ENCODE assay signal across 8 mouse cellular contexts in genomic region chr12:95694507-95694906, GRCm38 (mm10). TPM values are rescaled to one million over a fixed set of nuclear protein-coding genes. Genes with fewer than 3 reads are reported as not detected.
DNase-seq lines count a peak whose midpoint lies in the region; ATAC-seq and TF ChIP-seq lines count a peak whose summit lies in the region.

No protein-coding gene starts in this region.

- H3K36me3 ChIP-seq in liver, embryonic 14.5 days (replicated peaks; ENCODE audit: control insufficient read depth, insufficient read depth, low read depth), result no peaks in the 10 kb centered on the region

- TF ChIP-seq POLR2A in cerebellum, adult 2 months (IDR thresholded peaks at IDR 0.05; ENCODE audit: borderline replicate concordance, insufficient read depth, low read length), result no peak

- peak overlapping the region; percentile 63 for H3K4me3 ChIP-seq in cerebellum, adult 2 months (replicated peaks; ENCODE audit: insufficient read depth, low read depth, low read length)
- H3K4me3 ChIP-seq in liver, embryonic 14.5 days (ENCODE audit: insufficient read depth in 1 of 2, low read depth in 2 of 2, low read length in 2 of 2), result peak overlapping the region; percentile 44 to 51; a peak in 2 of 4 replicates

- peak overlapping the region; percentile 53 for H3K4me2 ChIP-seq in liver, embryonic 14.5 days (ENCODE audit: low read depth)

- ATAC-seq in liver, embryonic 14.5 days (ENCODE audit: insufficient read depth), result no peak
- ATAC-seq in inflammation-experienced regulatory T-cells, adult 6 months, result no peak

- DNase-seq in cerebellum, adult 2 months, result no peak
- no peak for DNase-seq in cerebellum, postnatal 25 days
- DNase-seq in retina, embryonic 14.5 days (ENCODE audit: low spot score), result peak; percentile 52
- no peak for DNase-seq in retina, postnatal 1 day
- DNase-seq in liver, embryonic 14.5 days (ENCODE audit: low read depth in 3 of 3, low spot score in 3 of 3), result no peak
- peak; percentile 1 for DNase-seq in yolk sac, embryonic 10.5 days (ENCODE audit: low spot score)
- DNase-seq in cerebellum, adult 18-20 months, result no peak

- no peaks in the 10 kb centered on the region; the same call in 1 of the 2 replicates for H3K4me1 ChIP-seq in cerebellum, adult 2 months (ENCODE audit: control insufficient read depth, insufficient read depth, low read length)
- H3K4me1 ChIP-seq in liver, embryonic 14.5 days (replicated peaks; ENCODE audit: control insufficient read depth in 2 of 2, insufficient read depth in 2 of 2, low read length in 1 of 2), result no peaks in the 10 kb centered on the region

- no peaks in the 10 kb centered on the region; the same call in 1 of the 2 replicates for H3K27me3 ChIP-seq in cerebellum, adult 2 months (ENCODE audit: control insufficient read depth, insufficient read depth, low read length)
- peaks cover 59% of the 10 kb centered on the region for H3K27me3 ChIP-seq in liver, embryonic 14.5 days (ENCODE audit: control insufficient read depth, insufficient read depth, low read length)

- TF ChIP-seq CTCF in cerebellum, adult 2 months (IDR thresholded peaks at IDR 0.05; ENCODE audit: borderline replicate concordance, insufficient read depth, low read depth, low read length), result no peak
- no peak for TF ChIP-seq CTCF in liver, embryonic 14.5 days (IDR thresholded peaks at IDR 0.05; ENCODE audit: low read depth)

- no peaks in the 10 kb centered on the region for H3K9me3 ChIP-seq in liver, embryonic 14.5 days (ENCODE audit: control insufficient read depth, low read length)

- under 1% methylated on average over 8 of the region's 8 CpGs for WGBS in cerebellum, adult 2 months
- 3% methylated on average over 8 of the region's 8 CpGs for WGBS in liver, embryonic 14.5 days (ENCODE audit: insufficient replicate concordance)

- no peak overlapping the region for H3K27ac ChIP-seq in cerebellum, adult 2 months (ENCODE audit: insufficient read depth, low read length)
- H3K27ac ChIP-seq in liver, embryonic 14.5 days, result no peak overlapping the region

- TF ChIP-seq EP300 in liver, embryonic 14.5 days (IDR thresholded peaks at IDR 0.05; ENCODE audit: low read depth), result no peak

- H3K9ac ChIP-seq in liver, embryonic 14.5 days (replicated peaks), result no peak overlapping the region

RNA-seq across cellular contexts. Expression of gene Flrt2, which starts 2.5 kb away (rescaled TPM):
- 4.6 and 5.3 TPM in 2 replicates for polyA plus RNA-seq in cerebellum, adult 2 months (2012; rRNA removed)
- 0.28 and 0.44 TPM in 2 replicates for polyA plus RNA-seq in liver, embryonic 14.5 days (2012; rRNA removed)
- 0.63 and 0.80 TPM in 2 replicates for polyA plus RNA-seq in liver, embryonic 14.5 days (2014; fragmentation: Nextera tagmentation; extraction: Ambion mirVana)
- polyA plus RNA-seq in inflammation-experienced regulatory T-cells, adult 6 months (2017; shearing (Covaris generic)), result under 1 TPM in 2 of 3 experiments, not detected in 1; 0.12 to 0.13 TPM

Comparison
In these comparisons a context has a peak if more than half of its experiments do, and no peak if none do; other contexts are left out.
1. DNase-seq: peak in retina, embryonic 14.5 days (single experiment) and yolk sac, embryonic 10.5 days (single experiment); none in cerebellum, adult 2 months (0 of 2), cerebellum, postnatal 25 days (0 of 2), retina, postnatal 1 day (single experiment), liver, embryonic 14.5 days (0 of 3) and cerebellum, adult 18-20 months (0 of 2).